Mouse (Mus musculus): ENCODE measurements around the gene Clspn.

Clspn gene

GRCm38 (mm10) chr4:126637446-126637845 is 80.7 kb downstream of the Clspn start:
- DNase-seq (ENCODE audit: low read depth, low spot score), result no peak

- DNase-seq (ENCODE audit: low read depth, low spot score), result no peak
Observed at GRCm38 (mm10) chr4:126639339-126639738, 82.6 kb downstream of the Clspn start.

- no peak for DNase-seq (ENCODE audit: low read depth, low spot score)
Observed at GRCm38 (mm10) chr4:126641901-126642300, 85.2 kb downstream of the Clspn start.

Data from retina, postnatal 7 days (tissue).